Mouse (Mus musculus) stomach, postnatal 0 days (tissue): ENCODE data around the gene Dvl1. TPM values are rescaled to one million over a fixed set of nuclear protein-coding genes. Genes with fewer than 3 reads are reported as not detected.
A peak's percentile ranks its signal among the peaks of the same experiment; 100 is the strongest.

Experiments used
- ATAC-seq: fragments of 200-750 bp; cut with Nextera tagmentation; 2 replicates; pipeline ENCODE4 v1.8.0; 2017; ENCODE audit not compliant: low FRiP score, low TSS enrichment
- DNase-seq: peaks from one replicate; pipeline ENCODE4 v3.0.0-alpha.2; 2016; ENCODE audit warnings: low spot score
- H3K27ac ChIP-seq: fragments of 300-500 bp; sonication (generic); replicated peaks from 2 replicates; pipeline ENCODE4 v1.5.1; 2014; ENCODE audit warnings: mild to moderate bottlenecking, control low read depth
- H3K27me3 ChIP-seq: fragments of 300-500 bp; sonication (generic); 2 replicates; pipeline ENCODE4 v1.6.1; 2014; ENCODE audit warnings: low read length; ENCODE audit not compliant: control insufficient read depth, insufficient read depth
- H3K36me3 ChIP-seq: fragments of 300-500 bp; sonication (generic); 2 replicates; pipeline ENCODE4 v1.6.1; 2014; ENCODE audit warnings: low read length, mixed read lengths; ENCODE audit not compliant: control insufficient read depth, insufficient read depth
- H3K4me1 ChIP-seq: fragments of 300-500 bp; sonication (generic); replicated peaks from 2 replicates; pipeline ENCODE4 v1.6.1; 2014; ENCODE audit warnings: antibody characterized with exemption; ENCODE audit not compliant: control insufficient read depth, insufficient read depth
- H3K4me2 ChIP-seq: fragments of 300-500 bp; sonication (generic); replicated peaks from 2 replicates; pipeline ENCODE4 v1.6.1; 2014; ENCODE audit warnings: low read depth, mild to moderate bottlenecking, control low read depth, moderate library complexity
- H3K4me3 ChIP-seq: fragments of 300-500 bp; sonication (generic); 2 replicates; pipeline ENCODE4 v1.5.1; 2014; ENCODE audit warnings: low read depth, low read length, control low read depth
- H3K9ac ChIP-seq: fragments of 300-500 bp; sonication (generic); 2 replicates; pipeline ENCODE4 v1.6.1; 2014; ENCODE audit warnings: mild to moderate bottlenecking, low read length, control low read depth, mixed read lengths
- H3K9me3 ChIP-seq: fragments of 300-500 bp; sonication (generic); 2 replicates; pipeline ENCODE4 v1.6.1; 2016; ENCODE audit warnings: low read length; ENCODE audit not compliant: control insufficient read depth
- CTCF ChIP-seq: IDR thresholded peaks from 2 replicates; pipeline ENCODE4 v1.5.1; 2016; ENCODE audit warnings: antibody characterized with exemption, low read depth, mild to moderate bottlenecking, moderate library complexity
- EP300 ChIP-seq: optimal IDR thresholded peaks from 2 replicates; pipeline ENCODE3; 2016; ENCODE audit warnings: antibody characterized with exemption
- WGBS: fragments of 180-500 bp; shearing (Covaris S2); extraction: QIAGEN DNeasy Blood & Tissue Kit; methylation state at CpG from one replicate; pipeline ENCODE4 v1.1.7; 2014; 5-methylcytosine and 5-hydroxymethylcytosine counted together
- polyA plus RNA-seq: library from polyadenylated mRNA; unstranded; fragments of >200 nt; fragmentation: Nextera tagmentation; extraction: Ambion mirVana; gene quantifications from 2 replicates; pipeline ENCODE4 v1.2.1, GENCODE M21; 2015

Dvl1 gene
- polyA plus RNA-seq, 1 experiment from 2014 or later, result 8.1 TPM

- no peak overlapping the region for H3K4me2 ChIP-seq
- H3K27ac ChIP-seq, result no peak overlapping the region
- H3K36me3 ChIP-seq, result peaks cover 19% of the 10 kb centered on the region
- DNase-seq, result no peak
- no peaks in the 10 kb centered on the region for H3K4me1 ChIP-seq
- TF ChIP-seq EP300 (no peak), CTCF (no peak)
- no peak overlapping the region for H3K4me3 ChIP-seq
- H3K9me3 ChIP-seq, result no peaks in the 10 kb centered on the region
- no peaks in the 10 kb centered on the region for H3K27me3 ChIP-seq
- 64% methylated on average over 3 of the region's 3 CpGs for WGBS
- no peak overlapping the region for H3K9ac ChIP-seq
- ATAC-seq, result no peak
Observed at GRCm38 (mm10) chr4:155901205-155901604, 54.0 kb downstream of the Dvl1 start.

GRCm38 (mm10) chr4:155903246-155903645 is 56.0 kb downstream of the Dvl1 start:
- ATAC-seq (no peak), DNase-seq (no peak)
- Histone ChIP-seq H3K36me3 (peaks cover 19% of the 10 kb centered on the region), H3K9me3 (no peaks in the 10 kb centered on the region), H3K27ac (no peak overlapping the region), H3K4me1 (no peaks in the 10 kb centered on the region), H3K4me2 (no peak overlapping the region), H3K27me3 (no peaks in the 10 kb centered on the region), H3K9ac (no peak overlapping the region), H3K4me3 (no peak overlapping the region)
- 92% methylated on average over 13 of the region's 13 CpGs for WGBS
- TF ChIP-seq EP300 (no peak), CTCF (no peak)

GRCm38 (mm10) chr4:155904318-155905102 is 57.3 kb downstream of the Dvl1 start:
- Histone ChIP-seq H3K27ac (no peak overlapping the region), H3K4me3 (no peak overlapping the region), H3K4me1 (no peaks in the 10 kb centered on the region), H3K36me3 (peaks cover 17% of the 10 kb centered on the region), H3K9me3 (no peaks in the 10 kb centered on the region), H3K9ac (no peak overlapping the region), H3K4me2 (no peak overlapping the region), H3K27me3 (no peaks in the 10 kb centered on the region)
- peak; percentile 38 for DNase-seq
- ATAC-seq, result no peak
- no peak for TF ChIP-seq EP300
- TF ChIP-seq CTCF, result peak; percentile 59
- WGBS, result 85% methylated on average over 13 of the region's 13 CpGs

GRCm38 (mm10) chr4:155905634-155906033 is 58.4 kb downstream of the Dvl1 start:
- Histone ChIP-seq H3K4me3 (no peak overlapping the region), H3K4me2 (no peak overlapping the region), H3K4me1 (no peaks in the 10 kb centered on the region), H3K9ac (no peak overlapping the region), H3K36me3 (peaks cover 8% of the 10 kb centered on the region), H3K27me3 (no peaks in the 10 kb centered on the region), H3K27ac (no peak overlapping the region), H3K9me3 (no peaks in the 10 kb centered on the region)
- no peak for ATAC-seq
- 85% methylated on average over 13 of the region's 13 CpGs for WGBS
- DNase-seq, result no peak
- TF ChIP-seq EP300 (no peak), CTCF (no peak)

- Histone ChIP-seq H3K27ac (no peak overlapping the region), H3K9ac (no peak overlapping the region), H3K4me1 (no peaks in the 10 kb centered on the region), H3K4me2 (no peak overlapping the region), H3K9me3 (no peaks in the 10 kb centered on the region), H3K4me3 (no peak overlapping the region), H3K36me3 (peaks cover 8% of the 10 kb centered on the region), H3K27me3 (no peaks in the 10 kb centered on the region)
- WGBS, result 78% methylated on average over 9 of the region's 9 CpGs
- TF ChIP-seq CTCF (no peak), EP300 (no peak)
- DNase-seq (no peak), ATAC-seq (no peak)
Observed at GRCm38 (mm10) chr4:155906125-155906524, 58.9 kb downstream of the Dvl1 start.

- WGBS, result 81% methylated on average over 11 of the region's 11 CpGs
- H3K36me3 ChIP-seq, result peaks cover 7% of the 10 kb centered on the region
- no peak overlapping the region for H3K9ac ChIP-seq
- H3K27me3 ChIP-seq, result no peaks in the 10 kb centered on the region
- H3K9me3 ChIP-seq, result no peaks in the 10 kb centered on the region
- no peak overlapping the region for H3K4me3 ChIP-seq
- H3K27ac ChIP-seq, result no peak overlapping the region
- no peaks in the 10 kb centered on the region for H3K4me1 ChIP-seq
- no peak for ATAC-seq
- no peak for DNase-seq
- TF ChIP-seq EP300 (no peak), CTCF (no peak)
- H3K4me2 ChIP-seq, result no peak overlapping the region
Observed at GRCm38 (mm10) chr4:155907003-155907402, 59.8 kb downstream of the Dvl1 start.
